Mouse (Mus musculus): ENCODE results near the gene Cox4i1.

The Cox4i1 gene

DNA sequence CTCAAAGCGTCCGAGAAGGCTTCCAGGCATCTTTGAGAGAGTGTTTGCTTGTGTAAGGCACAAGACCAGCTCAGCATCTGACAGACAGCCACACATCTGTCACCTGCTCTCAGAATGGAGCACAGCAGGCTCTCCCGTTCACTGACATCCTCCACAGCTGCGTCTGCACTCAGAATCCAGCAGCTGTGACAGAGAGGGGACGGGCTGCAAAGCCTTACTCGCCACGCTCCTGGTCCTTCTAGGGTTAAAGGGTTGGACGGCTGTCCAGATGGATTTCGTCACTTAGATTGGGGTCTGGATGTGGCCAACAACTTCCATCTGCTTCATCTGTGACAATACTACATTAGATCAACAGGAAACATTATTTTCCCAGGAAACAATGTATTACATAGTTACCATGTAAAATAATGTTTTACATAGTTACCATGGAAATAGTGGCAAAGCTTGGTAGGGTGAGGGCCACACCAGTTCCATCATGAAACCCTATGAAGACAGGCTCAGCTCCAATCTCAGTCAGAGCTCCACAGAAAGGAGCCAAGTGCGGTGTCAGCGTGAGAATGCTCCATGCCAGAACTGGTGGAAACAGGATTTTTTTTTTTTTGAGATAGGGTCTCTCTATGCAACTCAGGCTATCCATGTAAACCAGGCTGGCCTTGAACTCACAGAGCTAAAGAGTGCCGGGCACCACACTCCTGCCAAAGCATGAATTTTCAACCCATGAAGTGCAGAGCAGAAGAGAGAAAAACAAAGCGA is 28.6 kb downstream of the Cox4i1 start:
- DNase-seq (ENCODE audit: low read depth, low spot score): no peak

DNA sequence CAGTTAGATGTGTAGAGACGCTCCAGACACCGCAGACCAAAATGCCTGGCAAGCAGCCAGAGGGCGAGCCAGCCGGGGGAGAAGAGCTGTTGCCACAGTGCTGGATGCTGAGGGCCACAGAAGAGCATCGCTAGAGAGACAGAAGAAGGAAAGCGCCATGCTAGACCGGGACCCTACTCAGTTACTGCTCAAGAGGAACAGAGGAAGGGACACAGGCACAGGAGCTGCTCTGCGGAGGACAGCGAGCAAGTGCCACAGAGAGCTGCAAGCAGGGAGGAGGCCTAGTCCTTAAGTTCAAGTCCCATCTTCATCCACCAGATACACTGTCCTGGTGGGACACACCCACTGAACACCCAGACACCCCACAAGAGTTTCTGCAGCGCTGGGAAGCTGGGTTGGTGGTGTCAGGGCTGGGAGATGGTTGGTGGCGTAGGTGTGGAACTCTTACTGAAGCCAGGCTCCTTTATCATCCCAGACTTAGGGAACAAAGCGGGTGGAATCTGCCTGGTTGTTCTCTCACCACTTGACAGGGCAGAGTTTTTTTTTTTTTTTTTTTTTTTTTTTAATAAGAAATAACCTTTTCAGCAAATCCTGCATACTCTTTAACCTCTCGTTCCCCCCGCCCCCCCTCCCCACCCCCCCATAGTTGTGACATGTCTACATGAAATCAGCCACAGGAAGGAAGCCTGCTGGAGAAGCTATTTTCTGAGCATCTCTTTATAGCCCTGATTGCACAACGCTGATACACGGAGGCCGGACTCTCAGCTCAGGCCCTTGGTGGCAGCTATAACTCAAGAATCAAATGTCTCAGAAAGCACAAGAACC is 29.3 kb downstream of the Cox4i1 start:
- DNase-seq (ENCODE audit: low read depth, low spot score): no peak

DNA sequence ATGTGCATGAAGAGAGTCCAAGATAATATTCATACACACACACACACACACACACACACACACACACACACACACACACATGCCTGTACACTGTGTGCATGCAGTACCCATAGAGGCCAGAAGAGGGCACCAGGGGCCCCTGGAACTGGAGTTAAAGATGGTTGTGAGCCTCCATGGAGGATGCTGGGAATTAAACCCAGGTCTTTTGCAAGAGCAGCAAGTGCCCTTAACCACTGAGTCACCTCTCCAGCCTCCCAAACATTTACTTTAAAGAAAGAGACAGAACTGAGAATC is 29.9 kb downstream of the Cox4i1 start:
- DNase-seq (ENCODE audit: low read depth, low spot score): peak; percentile 72

DNA sequence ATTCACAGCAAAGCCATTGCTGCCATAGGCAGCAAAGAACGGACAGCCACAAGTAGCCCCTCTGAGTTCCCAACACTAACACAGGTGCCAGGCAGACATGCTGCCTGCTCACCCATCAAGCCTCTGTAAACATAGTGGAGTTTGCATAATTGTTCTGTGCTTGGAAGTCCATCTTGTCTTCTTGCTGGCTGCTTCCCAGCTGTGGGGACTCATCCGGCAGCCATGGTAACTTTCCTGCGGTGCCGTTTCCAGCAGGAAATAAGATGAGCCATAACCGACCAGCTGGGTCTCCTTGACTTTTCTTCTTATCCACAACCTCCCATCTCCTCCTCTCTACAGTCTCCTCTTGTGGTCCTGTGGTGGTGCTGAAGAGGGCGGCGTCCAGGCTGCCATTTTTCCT is 30.4 kb downstream of the Cox4i1 start:
- DNase-seq (ENCODE audit: low read depth, low spot score): no peak

DNA sequence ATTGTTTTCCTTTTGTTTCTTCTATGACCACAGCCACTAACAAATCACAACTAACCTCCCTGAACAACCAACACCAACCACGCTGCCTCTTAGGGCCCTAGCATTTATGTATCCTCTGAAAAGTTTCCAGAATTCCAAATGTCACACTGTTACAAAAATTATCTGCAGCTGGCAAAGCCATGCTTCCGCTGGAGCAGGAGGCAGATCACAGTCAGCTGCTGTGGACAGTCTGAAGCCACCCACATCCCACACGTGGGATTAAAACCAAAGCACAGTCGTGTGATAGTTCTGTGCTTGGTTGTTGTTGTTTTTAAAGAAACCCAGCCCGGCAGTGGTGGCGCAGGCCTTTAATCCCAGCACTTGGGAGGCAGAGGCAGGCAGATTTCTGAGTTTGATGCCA is 31.1 kb downstream of the Cox4i1 start:
- DNase-seq (ENCODE audit: low read depth, low spot score): no peak

DNA sequence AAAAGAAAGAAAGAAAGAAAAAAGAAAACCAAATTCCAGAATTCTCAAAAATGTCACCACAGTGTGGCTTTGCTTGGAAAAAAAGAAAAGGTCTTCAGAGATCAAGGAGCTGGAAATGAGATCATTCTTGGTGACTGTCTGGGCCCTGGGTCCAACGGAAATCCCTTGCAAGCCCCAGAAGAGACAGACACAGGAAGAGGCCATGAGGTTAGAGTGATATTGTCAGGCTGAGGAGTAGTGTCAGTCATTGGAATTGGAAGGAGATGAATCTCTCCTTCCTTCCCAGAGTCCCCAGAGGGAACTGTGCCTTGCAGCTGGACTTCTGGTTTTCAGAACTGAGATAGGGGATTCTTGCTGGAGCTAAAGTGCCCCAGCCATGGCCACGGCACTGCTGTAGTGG is 31.5 kb downstream of the Cox4i1 start:
- no peak for DNase-seq (ENCODE audit: low read depth, low spot score)

DNA sequence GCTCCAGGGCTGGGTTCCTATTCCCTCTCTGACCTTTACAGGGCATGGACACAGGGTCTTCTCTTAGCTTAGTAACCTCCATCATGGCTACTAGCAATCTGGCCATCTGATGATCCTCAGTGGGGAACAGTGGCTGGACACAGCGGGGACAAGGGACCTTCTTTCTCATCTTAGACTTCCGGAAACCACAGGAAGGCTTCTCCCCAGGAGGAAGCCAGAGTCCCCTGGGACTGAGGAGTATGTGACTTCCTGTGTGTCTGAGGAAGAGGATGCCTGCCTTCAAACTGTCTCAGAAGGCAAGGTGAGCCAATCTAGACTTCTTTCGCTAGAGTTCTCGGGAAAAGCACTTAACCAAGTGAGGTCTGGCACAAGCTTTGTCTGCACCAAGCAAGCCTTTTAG is 32.0 kb downstream of the Cox4i1 start:
- DNase-seq (ENCODE audit: low read depth, low spot score): no peak

DNA sequence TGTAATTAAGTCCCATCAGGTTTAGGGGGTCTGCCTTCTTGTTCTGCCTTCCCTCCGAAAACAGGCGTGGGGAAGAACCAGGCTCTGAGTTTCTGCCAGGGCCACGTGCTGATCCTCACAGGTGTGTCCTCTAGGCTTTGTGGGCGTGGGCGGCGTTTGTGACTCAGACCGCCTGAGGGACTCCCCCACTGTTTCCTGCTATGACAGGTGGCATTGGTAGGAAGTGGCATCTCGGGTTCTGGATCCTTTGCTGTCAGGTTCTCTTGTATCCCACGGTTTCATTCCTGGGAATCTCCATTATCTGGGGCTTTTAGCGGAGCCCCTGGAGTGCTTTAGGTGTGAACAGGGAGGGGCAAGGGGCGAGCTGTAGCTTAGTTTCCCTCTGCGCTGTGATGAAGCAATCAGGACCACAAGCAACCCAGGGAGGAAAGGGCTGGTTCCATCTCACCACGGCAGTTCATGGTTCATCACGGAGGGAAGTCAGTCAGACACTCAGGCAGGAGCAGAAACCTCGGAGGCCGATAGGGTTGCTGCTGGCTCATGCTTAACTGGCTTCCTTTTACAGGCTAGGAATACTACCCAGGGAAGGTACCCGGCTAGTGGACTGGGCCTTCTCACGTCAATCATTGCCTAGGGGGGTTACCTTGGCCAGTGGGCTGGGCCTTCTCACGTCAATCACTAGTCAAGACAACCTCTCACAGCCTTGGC is 33.9 kb downstream of the Cox4i1 start:
- no peak for DNase-seq (ENCODE audit: low read depth, low spot score)

DNA sequence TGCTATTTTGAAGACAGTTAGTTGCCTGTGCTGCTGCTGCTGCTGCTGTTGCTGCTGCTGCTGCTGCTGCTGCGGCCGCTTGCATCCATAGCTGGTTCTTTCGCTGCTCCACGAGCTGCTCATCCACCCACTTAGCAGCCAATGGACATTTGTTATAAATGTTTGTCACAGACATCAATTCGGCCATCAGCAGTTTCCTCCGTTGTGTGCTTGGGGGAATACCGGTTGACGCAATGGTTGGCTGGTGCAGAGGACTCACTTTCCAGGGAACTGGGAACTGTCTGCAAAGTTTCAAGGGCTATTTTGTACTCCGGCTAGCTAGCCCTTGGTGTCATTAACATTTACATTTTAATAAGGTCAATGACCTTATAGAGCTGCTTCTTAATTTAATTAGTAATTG is 36.2 kb downstream of the Cox4i1 start:
- no peak for DNase-seq (ENCODE audit: low read depth, low spot score)

DNA sequence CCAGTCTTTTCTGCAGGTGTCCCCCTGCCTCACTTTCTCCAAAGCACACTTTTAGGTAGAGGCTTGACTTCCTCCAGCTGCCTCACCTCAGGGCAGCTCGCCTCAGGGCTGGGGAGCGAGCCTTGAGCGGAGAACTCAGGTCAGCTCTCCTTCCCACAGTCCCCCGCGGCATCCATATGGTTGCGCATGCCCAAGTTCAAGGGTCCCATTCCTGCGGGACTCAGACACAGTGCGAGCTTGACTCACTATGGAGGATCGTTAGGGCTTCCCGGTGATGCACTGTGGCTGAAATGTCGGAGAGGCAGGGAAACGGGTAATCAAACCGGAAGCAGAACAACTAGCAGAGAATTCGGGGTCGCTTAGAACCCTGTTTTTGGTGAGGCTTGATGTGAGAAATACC is 37.1 kb downstream of the Cox4i1 start:
- DNase-seq (ENCODE audit: low read depth, low spot score): peak; percentile 35

DNA sequence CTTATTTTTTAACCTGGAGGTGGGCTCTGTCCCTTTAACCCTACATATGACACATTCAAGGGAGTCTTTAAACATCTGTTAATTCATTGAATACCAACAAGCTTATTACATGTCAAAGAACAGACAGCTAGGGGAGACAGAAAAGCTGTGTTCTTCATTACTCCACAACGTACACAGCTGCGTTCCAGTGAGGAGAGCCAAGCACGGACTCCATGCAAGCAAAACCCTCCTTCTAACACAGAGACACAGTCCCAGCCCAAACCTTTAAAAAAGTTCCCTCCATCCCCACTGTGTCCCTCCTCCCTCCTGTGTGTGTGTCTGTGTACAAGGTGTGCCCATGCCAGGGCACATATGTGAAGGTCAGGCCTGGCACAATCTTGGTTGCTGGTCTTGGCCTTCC is 38.2 kb downstream of the Cox4i1 start:
- DNase-seq (ENCODE audit: low read depth, low spot score): no peak

DNA sequence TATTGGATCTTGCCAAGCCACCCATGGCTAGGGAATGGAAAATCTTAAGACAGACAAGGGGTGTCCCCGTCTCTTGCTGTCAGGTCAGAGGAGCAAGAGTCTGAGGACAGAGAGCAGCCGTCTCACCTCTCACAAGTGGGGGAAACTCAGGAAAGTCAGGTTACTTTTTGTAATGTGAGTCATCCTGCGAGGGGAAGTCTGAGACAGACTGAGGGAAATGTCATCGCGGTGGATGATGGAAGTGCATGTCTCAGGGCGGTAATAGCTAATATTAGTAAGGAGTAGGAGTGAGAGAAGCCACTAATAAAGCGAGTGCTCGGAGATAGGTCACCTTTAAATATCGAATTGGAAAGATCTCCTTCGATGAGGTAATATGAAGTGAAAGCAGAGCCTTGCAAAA is 41.2 kb downstream of the Cox4i1 start:
- no peak for DNase-seq (ENCODE audit: low read depth, low spot score)

DNA sequence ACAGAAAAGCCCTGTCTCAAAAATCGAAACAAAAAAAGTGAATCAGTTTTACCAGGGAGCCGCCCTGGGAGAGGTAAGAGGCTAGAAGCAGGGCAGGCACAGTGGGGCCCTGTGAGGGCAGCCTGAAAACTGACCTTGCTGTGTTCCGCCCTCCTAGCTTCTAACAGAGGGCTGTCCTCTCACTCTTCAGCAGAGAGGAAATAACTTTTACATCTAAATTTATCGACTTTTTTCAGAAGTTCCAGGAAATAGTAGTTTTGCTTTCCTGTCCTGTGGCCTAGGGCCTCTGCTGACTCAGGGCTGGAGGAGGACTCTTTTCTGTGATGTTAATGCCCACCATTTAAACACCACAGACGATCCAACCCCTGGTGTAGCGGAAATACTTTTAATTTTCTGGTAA is 47.2 kb downstream of the Cox4i1 start:
- no peak for DNase-seq (ENCODE audit: low read depth, low spot score)

DNA sequence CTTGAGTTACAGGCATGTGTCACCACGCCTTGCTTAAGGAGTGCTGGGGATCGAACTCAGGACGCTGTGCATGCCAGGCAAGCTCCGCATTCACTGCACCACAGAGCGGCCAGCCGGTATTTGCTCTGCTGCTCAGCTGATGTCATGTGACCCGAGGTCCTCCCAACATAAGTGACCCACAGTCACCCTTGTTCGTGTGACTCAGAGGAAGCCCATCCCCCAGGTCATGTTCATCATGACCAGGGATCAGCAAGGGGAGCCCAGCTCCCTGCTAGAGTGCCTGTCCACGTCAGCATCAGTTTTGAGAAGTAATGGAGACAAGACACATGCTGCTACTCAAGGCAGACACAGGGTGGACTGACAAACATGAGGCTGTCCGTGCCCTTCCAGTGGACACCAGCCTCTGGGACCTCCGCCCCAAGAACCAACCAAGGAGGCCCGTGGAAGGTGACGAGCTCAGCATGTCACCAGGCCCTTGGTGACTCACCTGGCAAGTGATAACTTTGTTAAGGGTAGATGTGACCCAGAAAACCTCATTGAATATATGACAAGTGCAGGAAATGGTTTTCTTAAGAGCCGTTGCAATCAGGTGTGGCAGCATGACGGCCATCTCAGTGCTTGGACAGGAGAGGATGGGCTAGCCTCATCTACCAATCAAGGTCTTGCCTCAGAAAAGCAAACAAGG is 48.1 kb downstream of the Cox4i1 start:
- no peak for DNase-seq (ENCODE audit: low read depth, low spot score)

DNA sequence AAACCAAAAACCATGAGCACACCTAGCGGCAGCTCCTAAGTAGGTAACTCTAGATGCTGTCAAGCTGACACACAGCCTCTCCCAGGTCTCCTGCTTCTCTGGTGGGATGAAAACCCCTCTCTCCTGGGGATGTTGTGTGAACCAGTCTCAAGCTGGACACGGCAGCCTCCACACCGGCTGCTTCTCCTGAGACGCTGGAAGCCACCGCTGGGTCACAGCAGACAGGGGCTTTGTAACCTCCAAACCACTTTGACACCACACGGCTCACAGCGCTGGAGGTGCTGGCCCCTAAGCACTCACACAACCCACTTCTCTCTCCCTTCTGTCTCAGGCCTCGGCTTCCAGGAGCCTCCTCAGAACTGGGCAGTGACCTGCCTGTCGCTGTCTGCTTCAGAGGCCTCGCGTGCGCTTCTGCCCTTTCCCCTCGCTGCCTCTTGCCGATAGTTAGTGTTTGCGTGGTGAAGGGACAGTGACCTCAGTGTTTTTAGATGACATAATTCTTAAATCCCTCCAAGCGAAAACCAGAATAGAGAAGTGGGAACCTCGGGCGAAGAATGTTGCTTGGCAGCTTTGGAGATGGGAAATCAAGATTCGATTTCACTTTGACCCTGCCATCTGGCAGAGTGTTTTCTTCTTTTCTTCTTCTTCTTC is 51.7 kb downstream of the Cox4i1 start:
- no peak for DNase-seq (ENCODE audit: low read depth, low spot score)

DNA sequence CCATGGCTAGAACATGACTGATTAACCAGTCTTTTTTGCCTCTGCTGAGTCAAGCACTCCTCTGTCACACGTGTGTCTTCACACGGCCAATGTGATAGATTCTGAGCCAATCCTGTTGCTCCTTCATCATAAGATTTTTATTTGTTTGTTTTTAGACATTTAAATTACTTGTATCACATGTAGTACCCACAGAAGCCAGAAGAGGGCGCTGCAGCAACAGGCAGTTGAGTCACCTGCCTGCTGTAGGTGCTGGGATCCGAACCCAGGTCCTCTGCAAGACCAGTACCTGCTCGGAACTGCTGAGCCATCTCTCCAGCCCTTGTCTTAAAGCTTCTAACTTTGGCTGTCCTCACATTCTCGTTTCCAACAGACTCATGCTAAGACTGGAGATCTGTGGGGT is 55.0 kb downstream of the Cox4i1 start:
- DNase-seq (ENCODE audit: low read depth, low spot score): peak; percentile 72
